Mouse (Mus musculus) spleen, postnatal 4 days (tissue): ENCODE results near the gene Cenpu.

ENCODE experiments used
- DNase-seq, 2 experiments: peaks; one replicate each; pipeline ENCODE4 v3.0.0; 2022; ENCODE audit warnings: low spot score in 2 of 2

Cenpu gene

DNA sequence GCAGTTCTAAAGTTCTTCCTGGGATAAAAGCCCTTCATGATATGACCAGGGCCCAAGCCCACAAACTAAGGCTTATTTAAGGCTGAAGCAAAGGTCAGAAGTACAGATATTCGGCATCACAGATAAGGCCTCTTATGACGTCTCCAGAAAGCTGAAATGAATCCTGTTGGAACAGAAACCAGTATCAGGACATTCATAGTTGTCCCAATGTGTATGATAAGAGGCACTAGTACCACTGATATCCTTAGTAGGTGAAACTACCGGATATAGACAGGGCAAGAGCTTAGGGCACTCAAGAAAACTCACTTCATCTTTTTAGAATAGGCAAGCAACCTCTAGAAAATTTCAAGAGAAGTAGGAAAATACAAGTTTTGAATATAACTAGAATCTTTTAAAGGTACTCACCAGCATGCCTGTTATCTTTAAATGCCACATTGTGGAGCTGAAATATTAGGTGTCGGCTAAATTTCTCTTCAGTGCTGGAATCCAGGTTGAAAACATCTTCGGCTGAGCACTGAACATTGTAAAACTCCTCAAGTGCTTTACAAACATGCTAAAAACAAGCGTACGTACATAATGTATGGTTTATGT lies 47.6 kb downstream of the Cenpu start:
- no peak for DNase-seq

- DNase-seq, result no peak
Observed at GRCm38 (mm10) chr8:46600959-46601707, 49.3 kb downstream of the Cenpu start.

- DNase-seq, result no peak
Observed at GRCm38 (mm10) chr8:46603587-46603986, 51.8 kb downstream of the Cenpu start.

DNA sequence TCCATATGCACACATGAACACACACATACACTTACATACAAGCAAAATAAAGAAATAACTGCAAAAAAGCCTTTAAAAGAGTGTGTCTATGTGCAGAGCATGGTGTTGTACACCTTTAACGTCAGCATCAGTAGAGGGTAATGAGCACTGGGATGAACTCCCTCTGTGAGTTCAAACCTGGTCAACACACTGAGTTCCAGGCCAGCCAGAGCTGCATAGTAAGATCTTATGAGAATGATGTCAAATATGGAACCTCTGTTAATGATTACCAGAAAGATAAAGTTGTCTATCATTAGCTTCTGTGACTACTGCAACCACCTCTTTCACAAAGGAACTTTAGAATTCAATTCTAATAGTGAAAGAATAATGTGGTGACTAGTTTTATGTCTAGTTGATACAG lies 55.1 kb downstream of the Cenpu start:
- no peak for DNase-seq

- no peak for DNase-seq
Observed at GRCm38 (mm10) chr8:46611557-46611956, 59.7 kb downstream of the Cenpu start.

- no peak for DNase-seq
Observed at GRCm38 (mm10) chr8:46612913-46613312, 61.1 kb downstream of the Cenpu start.

GRCm38 (mm10) chr8:46613377-46613776 lies 61.5 kb downstream of the Cenpu start:
- no peak for DNase-seq

DNA sequence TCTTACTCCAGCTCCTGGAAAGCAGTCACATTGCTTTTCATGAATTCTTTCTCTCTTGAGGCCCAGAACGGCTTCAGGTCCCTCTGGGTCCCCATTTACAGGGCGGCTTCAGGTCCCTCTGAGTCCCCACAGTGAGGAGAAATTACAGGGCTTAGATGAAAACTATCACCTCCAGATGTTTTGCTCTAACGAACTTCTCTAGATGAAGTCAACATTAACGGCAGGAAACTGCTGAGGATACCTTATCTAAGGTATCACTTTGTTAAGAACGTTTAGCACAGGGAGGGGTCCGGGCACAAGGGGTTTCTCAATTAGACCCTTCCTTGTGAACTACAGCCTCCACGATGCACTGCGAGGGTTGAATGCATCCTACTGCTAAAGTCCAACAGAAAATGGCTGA lies 64.1 kb downstream of the Cenpu start:
- DNase-seq, result no peak

- peak; percentile 99 for DNase-seq
Observed at GRCm38 (mm10) chr8:46616879-46617689, 65.3 kb downstream of the Cenpu start, which contains the start of the genes Primpol and Casp3. Primpol (minus strand) TSS chr8:46617212. Casp3 (plus strand) TSS chr8:46617291.

GRCm38 (mm10) chr8:46617690-46618620 lies 66.1 kb downstream of the Cenpu start:
- no peak for DNase-seq

DNA sequence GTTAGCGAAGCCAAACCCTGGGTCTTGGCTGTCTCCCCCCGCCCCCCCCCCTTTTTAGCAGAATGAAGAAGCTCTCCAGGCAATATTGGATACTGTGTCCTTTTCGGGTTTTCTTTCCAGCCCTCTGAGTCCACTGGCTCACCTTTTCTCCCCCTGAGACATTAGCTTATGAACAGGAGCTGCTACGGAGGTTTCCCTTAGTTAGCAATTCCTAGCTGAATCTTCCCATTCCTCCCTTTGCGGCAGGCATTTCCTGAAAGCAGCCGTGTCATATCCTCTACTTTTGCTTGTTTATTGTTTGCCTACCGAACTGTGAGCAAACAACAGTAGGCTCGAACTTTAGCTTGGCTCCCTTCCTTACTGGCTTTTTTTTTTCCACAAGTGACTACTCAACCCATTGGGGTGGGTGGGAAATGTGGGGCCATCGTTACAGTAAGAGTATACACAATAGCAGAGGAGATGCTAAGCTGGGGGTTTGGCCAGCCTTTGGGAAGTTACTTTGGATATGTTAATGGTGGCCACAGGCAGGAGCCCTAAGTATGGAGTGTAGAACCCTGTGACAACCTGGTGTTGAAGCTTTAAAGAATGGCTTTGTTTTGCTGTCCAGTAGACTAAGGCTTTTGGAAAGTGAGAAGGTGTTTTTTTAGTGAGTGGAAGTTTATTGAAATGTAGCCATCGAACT lies 67.0 kb downstream of the Cenpu start:
- DNase-seq, result no peak

- DNase-seq, result no peak
Observed at GRCm38 (mm10) chr8:46622446-46623270, 70.8 kb downstream of the Cenpu start.

- DNase-seq, result no peak
Observed at GRCm38 (mm10) chr8:46625166-46625565, 73.3 kb downstream of the Cenpu start.

GRCm38 (mm10) chr8:46626642-46627041 lies 74.8 kb downstream of the Cenpu start:
- DNase-seq, result no peak

DNA sequence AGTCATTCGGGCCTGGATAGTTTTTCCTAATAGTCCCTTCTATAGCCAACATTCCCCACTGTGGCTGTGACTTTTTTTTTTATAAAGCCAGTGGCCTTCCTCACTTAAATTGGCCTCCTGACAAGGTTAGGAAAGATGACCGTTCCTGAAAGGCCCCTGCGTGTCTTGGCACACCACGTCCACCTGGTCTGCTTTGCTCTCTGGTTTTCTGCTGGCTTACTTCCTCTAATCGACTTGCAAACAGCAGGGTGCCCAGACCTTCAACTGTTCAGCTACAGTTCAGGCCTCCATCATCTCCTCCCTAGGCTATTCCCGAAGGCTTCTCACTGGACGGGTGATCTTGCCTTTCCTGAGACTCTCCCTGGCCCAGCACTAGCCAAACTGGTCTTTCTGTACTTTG lies 76.1 kb downstream of the Cenpu start:
- DNase-seq, result no peak

- no peak for DNase-seq
Observed at GRCm38 (mm10) chr8:46628645-46629044, 76.8 kb downstream of the Cenpu start.
